Mouse (Mus musculus) sigmoid colon, adult 10 weeks (tissue): ENCODE measurements around the gene Hist1h2ao. TPM values are rescaled to one million over a fixed set of nuclear protein-coding genes. Genes with fewer than 3 reads are reported as not detected.

Experiments used
- polyA plus RNA-seq: library from polyadenylated mRNA; stranded (reverse); fragments of 350-450 nt; fragmentation: Illumina TruSeq; extraction: RNeasy Lipid Tissue Mini Kit (QIAGEN cat#74804); gene quantifications from one replicate; pipeline ENCODE4 v1.2.3, GENCODE M21; 2014; ENCODE audit warnings: low read depth, low replicate concordance

Gene Hist1h2ao
- polyA plus RNA-seq = not detected

GRCm38 (mm10) chr13:21810073-21810472 lies at the start of gene Hist1h2ao, which contains the start of gene Hist1h2bq:
Gene Hist1h2ao (plus strand): TSS chr13:21810465.
Gene Hist1h2bq (minus strand): TSS chr13:21810197.

GRCm38 (mm10) chr13:21779767-21780731 lies 30.2 kb upstream of the Hist1h2ao start, which contains the start of gene Hist1h1b:
Gene Hist1h1b (minus strand): TSS chr13:21780625.

GRCm38 (mm10) chr13:21783255-21783617 lies 27.0 kb upstream of the Hist1h2ao start, which contains the start of gene Hist1h3i:
Gene Hist1h3i (minus strand): TSS chr13:21783370.

GRCm38 (mm10) chr13:21786899-21787629 lies 23.2 kb upstream of the Hist1h2ao start, which contains the start of the genes Hist1h2an and Hist1h2bp:
Gene Hist1h2an (minus strand): TSS chr13:21787218.
Gene Hist1h2bp (plus strand): TSS chr13:21787461.

GRCm38 (mm10) chr13:21811539-21811938 lies 1.3 kb downstream of the Hist1h2ao start, which contains the start of gene Hist1h4m:
Gene Hist1h4m (plus strand): TSS chr13:21811746.

GRCm38 (mm10) chr13:21831418-21832394 lies 21.4 kb downstream of the Hist1h2ao start, which contains the start of gene Hist1h4n:
Gene Hist1h4n (minus strand): TSS chr13:21832196.

GRCm38 (mm10) chr13:21833461-21833860 lies 23.2 kb downstream of the Hist1h2ao start, which contains the start of the genes Hist1h2ap and Hist1h2br:
Gene Hist1h2ap (minus strand): TSS chr13:21833507.
Gene Hist1h2br (plus strand): TSS chr13:21833743.

Other genes with a start within 250 kb of the Hist1h2ao start
- gene Olfr1364, start 228.7 kb upstream of the Hist1h2ao start, polyA plus RNA-seq = not detected
- gene Olfr1362, start 196.4 kb upstream of the Hist1h2ao start, polyA plus RNA-seq = not detected
- gene Olfr11, start 167.9 kb upstream of the Hist1h2ao start, polyA plus RNA-seq = not detected
- not detected for gene Olfr1361, start 147.1 kb upstream of the Hist1h2ao start, polyA plus RNA-seq
- not detected for gene Olfr1360, start 133.1 kb upstream of the Hist1h2ao start, polyA plus RNA-seq
- gene Olfr1359, start 112.4 kb upstream of the Hist1h2ao start, polyA plus RNA-seq = not detected
- gene Hist1h2bl, start 94.3 kb upstream of the Hist1h2ao start, polyA plus RNA-seq = not detected
- gene Hist1h2ai, start 94.0 kb upstream of the Hist1h2ao start, polyA plus RNA-seq = not detected
- gene Hist1h3h, start 92.8 kb upstream of the Hist1h2ao start, polyA plus RNA-seq = not detected
- not detected for gene Hist1h2bm, start 88.4 kb upstream of the Hist1h2ao start, polyA plus RNA-seq
- 4.2 TPM for gene Hist1h4j, start 75.4 kb upstream of the Hist1h2ao start, polyA plus RNA-seq
- gene Hist1h4k, start 60.0 kb upstream of the Hist1h2ao start, polyA plus RNA-seq = not detected
- not detected for gene Hist1h2ak, start 56.6 kb upstream of the Hist1h2ao start, polyA plus RNA-seq
- not detected for gene Hist1h2bn, start 56.3 kb upstream of the Hist1h2ao start, polyA plus RNA-seq
- gene Hist1h1b, start 29.8 kb upstream of the Hist1h2ao start, polyA plus RNA-seq = not detected
- not detected for gene Hist1h3i, start 27.1 kb upstream of the Hist1h2ao start, polyA plus RNA-seq
- not detected for gene Hist1h2an, start 23.2 kb upstream of the Hist1h2ao start, polyA plus RNA-seq
- not detected for gene Hist1h2bp, start 23.0 kb upstream of the Hist1h2ao start, polyA plus RNA-seq
- gene Hist1h2bq, start 268 bp upstream of the Hist1h2ao start, polyA plus RNA-seq = 1.1 TPM
- not detected for gene Hist1h4m, start 1.3 kb downstream of the Hist1h2ao start, polyA plus RNA-seq
- gene Hist1h4n, start 21.7 kb downstream of the Hist1h2ao start, polyA plus RNA-seq = not detected
- gene Hist1h2ap, start 23.0 kb downstream of the Hist1h2ao start, polyA plus RNA-seq = not detected
- 5.3 TPM for gene Hist1h2br, start 23.3 kb downstream of the Hist1h2ao start, polyA plus RNA-seq
- 1.9 TPM for gene Zfp184, start 134.6 kb downstream of the Hist1h2ao start, polyA plus RNA-seq
- not detected for gene Pom121l2, start 170.7 kb downstream of the Hist1h2ao start, polyA plus RNA-seq
- gene Prss16, start 199.3 kb downstream of the Hist1h2ao start, polyA plus RNA-seq = 1.4 TPM
- not detected for gene Hist1h2ah, start 225.1 kb downstream of the Hist1h2ao start, polyA plus RNA-seq
- gene Hist1h2bk, start 225.4 kb downstream of the Hist1h2ao start, polyA plus RNA-seq = not detected
- gene Hist1h4i, start 230.9 kb downstream of the Hist1h2ao start, polyA plus RNA-seq = 6.7 TPM
- not detected for gene Hist1h2ag, start 232.5 kb downstream of the Hist1h2ao start, polyA plus RNA-seq
- gene Hist1h2bj, start 232.7 kb downstream of the Hist1h2ao start, polyA plus RNA-seq = not detected